Mouse (Mus musculus) heart, embryonic 11.5 days (tissue): ENCODE data around the gene Chil1. TPM values are rescaled to one million over a fixed set of nuclear protein-coding genes. Genes with fewer than 3 reads are reported as not detected.

Experiments
- ATAC-seq: fragments of 200-750 bp; cut with Nextera tagmentation; replicated peaks from 2 replicates; pipeline ENCODE4 v1.8.0; 2017; ENCODE audit warnings: moderate library complexity; ENCODE audit not compliant: insufficient number of reproducible peaks, low FRiP score, low TSS enrichment
- H3K27ac ChIP-seq: fragments of 300-500 bp; sonication (generic); 2 replicates; pipeline ENCODE4 v1.5.1; 2014; ENCODE audit warnings: mild to moderate bottlenecking, low read depth, low read length
- H3K27me3 ChIP-seq: fragments of 300-500 bp; sonication (generic); 2 replicates; pipeline ENCODE4 v1.6.1; 2014; ENCODE audit warnings: mild to moderate bottlenecking, low read length, mixed read lengths; ENCODE audit not compliant: control insufficient read depth, insufficient read depth
- H3K36me3 ChIP-seq: fragments of 300-500 bp; sonication (generic); 2 replicates; pipeline ENCODE4 v1.6.1; 2014; ENCODE audit warnings: mild to moderate bottlenecking, low read length, moderate library complexity, mixed read lengths; ENCODE audit not compliant: control insufficient read depth, insufficient read depth
- H3K4me1 ChIP-seq: fragments of 300-500 bp; sonication (generic); 2 replicates; pipeline ENCODE4 v1.6.1; 2014; ENCODE audit warnings: low read length; ENCODE audit not compliant: control insufficient read depth, insufficient read depth
- H3K4me2 ChIP-seq: fragments of 300-500 bp; sonication (generic); 2 replicates; pipeline ENCODE4 v1.6.1; 2014; ENCODE audit warnings: mild to moderate bottlenecking, moderate library complexity
- H3K4me3 ChIP-seq: fragments of 300-500 bp; sonication (generic); 2 replicates; pipeline ENCODE4 v1.5.1; 2014; ENCODE audit warnings: low read depth, low read length
- H3K9ac ChIP-seq: fragments of 300-500 bp; sonication (generic); 2 replicates; pipeline ENCODE4 v1.6.1; 2014; ENCODE audit warnings: mild to moderate bottlenecking, low read depth, low read length, moderate library complexity
- H3K9me3 ChIP-seq: fragments of 300-500 bp; sonication (generic); replicated peaks from 2 replicates; pipeline ENCODE4 v1.6.1; 2016; ENCODE audit warnings: low read length; ENCODE audit not compliant: control insufficient read depth
- WGBS: fragments of 180-500 bp; shearing (Covaris S2); extraction: QIAGEN DNeasy Blood & Tissue Kit; methylation state at CpG from one replicate; pipeline ENCODE4 v1.1.7; 2014; ENCODE audit not compliant: insufficient replicate concordance; 5-methylcytosine and 5-hydroxymethylcytosine counted together
- polyA plus RNA-seq: library from polyadenylated mRNA; unstranded; fragments of >200 nt; fragmentation: Nextera tagmentation; extraction: Ambion mirVana; gene quantifications from 2 replicates; pipeline ENCODE4 v1.2.1, GENCODE M21; 2014

The Chil1 gene
- polyA plus RNA-seq, 1 experiment from 2014 or later = 1.9 TPM

DNA sequence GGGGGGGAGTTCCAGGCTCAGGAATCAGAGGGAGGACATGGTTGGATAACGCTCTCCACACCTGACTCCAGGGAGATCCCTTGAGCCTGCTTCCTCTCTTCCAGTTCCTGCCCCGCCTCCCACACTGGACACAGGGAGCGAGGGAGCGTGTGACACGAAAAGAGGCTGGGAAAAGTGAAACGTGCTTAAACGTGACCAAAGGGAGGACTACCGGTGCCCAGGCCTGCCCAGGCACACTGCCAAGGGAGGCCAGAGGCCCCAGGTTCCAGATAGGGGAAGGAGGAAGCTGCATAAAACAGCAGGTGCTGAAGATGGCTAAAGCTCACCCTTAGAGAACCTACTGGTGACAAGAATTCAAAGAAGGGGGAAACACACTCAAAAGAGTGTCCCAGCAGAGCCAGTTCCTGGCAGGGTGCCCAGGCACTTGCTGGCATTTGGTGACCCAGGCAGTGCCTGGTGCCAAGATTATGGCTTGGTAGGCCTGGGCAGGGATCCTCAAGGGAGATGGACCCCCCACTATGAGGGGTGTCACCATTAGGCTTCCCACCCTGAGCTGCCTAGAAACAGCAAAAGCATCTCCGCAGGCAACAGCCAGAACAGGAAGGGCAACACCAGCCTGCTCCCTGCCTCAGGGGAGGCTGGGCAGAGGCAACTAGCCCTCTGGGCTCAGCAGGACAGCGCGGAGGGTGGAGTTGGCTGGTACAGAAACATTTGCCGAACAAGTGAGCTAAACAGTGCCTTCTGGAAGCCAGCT lies 51.0 kb downstream of the Chil1 start:
- H3K4me2 ChIP-seq = peak overlapping the region; percentile 82
- H3K36me3 ChIP-seq = no peaks in the 10 kb centered on the region
- no peak overlapping the region for H3K4me3 ChIP-seq
- WGBS = 46% methylated on average over 12 of the region's 12 CpGs
- peaks cover 35% of the 10 kb centered on the region for H3K27me3 ChIP-seq
- peak overlapping the region; percentile 34; the same call in 1 of the 2 replicates for H3K9ac ChIP-seq
- H3K4me1 ChIP-seq = peaks cover 36% of the 10 kb centered on the region
- no peak overlapping the region for H3K27ac ChIP-seq
- H3K9me3 ChIP-seq = no peaks in the 10 kb centered on the region
- 0 out of 2 replicates have a peak, but pooled peaks have one; percentile 1 for ATAC-seq

DNA sequence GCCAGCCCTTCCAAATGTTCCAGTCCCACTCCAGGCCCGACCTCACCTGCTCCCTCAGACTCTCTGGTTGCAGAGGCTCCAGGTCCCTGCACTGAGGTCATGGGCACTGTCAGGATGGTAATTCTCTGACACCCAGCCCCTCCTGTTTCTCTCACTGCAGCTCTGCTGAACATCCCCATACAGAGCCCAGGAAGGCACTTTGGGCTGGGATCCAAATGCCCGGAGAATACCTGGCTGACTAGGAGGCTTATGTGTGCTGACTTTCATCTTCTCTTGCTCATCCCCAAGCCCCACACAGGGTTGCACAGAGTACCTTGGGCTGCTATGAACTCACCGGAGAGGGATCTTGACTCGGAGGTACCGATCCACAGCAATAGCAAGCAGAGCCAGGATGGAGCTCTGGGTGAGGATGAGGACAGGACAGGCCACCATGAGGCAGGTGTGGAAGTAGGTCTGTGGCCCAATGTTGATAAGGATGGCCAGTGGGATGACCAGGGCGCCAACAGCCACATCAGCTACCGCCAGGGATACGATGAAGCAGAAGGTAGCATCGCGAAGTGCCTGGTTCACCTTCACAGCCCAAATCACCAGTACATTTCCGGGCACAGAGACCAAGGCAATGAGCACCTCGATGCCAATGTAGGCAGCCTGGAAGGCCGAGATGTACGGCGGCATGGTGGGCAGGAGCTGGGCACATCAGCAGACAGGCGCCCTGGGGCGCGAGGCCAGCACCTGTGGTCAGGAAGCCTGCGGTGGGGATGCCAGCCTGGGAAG lies 51.9 kb downstream of the Chil1 start:
- WGBS = 44% methylated on average over 19 of the region's 19 CpGs
- H3K9ac ChIP-seq = peak overlapping the region; percentile 22; the same call in 1 of the 2 replicates
- peak overlapping the region; percentile 44 for H3K4me3 ChIP-seq
- H3K36me3 ChIP-seq = no peaks in the 10 kb centered on the region
- peaks cover 35% of the 10 kb centered on the region for H3K27me3 ChIP-seq
- no peaks in the 10 kb centered on the region for H3K9me3 ChIP-seq
- peaks cover 36% of the 10 kb centered on the region for H3K4me1 ChIP-seq
- H3K27ac ChIP-seq = no peak overlapping the region
- no peak for ATAC-seq
- H3K4me2 ChIP-seq = peak overlapping the region; percentile 82

DNA sequence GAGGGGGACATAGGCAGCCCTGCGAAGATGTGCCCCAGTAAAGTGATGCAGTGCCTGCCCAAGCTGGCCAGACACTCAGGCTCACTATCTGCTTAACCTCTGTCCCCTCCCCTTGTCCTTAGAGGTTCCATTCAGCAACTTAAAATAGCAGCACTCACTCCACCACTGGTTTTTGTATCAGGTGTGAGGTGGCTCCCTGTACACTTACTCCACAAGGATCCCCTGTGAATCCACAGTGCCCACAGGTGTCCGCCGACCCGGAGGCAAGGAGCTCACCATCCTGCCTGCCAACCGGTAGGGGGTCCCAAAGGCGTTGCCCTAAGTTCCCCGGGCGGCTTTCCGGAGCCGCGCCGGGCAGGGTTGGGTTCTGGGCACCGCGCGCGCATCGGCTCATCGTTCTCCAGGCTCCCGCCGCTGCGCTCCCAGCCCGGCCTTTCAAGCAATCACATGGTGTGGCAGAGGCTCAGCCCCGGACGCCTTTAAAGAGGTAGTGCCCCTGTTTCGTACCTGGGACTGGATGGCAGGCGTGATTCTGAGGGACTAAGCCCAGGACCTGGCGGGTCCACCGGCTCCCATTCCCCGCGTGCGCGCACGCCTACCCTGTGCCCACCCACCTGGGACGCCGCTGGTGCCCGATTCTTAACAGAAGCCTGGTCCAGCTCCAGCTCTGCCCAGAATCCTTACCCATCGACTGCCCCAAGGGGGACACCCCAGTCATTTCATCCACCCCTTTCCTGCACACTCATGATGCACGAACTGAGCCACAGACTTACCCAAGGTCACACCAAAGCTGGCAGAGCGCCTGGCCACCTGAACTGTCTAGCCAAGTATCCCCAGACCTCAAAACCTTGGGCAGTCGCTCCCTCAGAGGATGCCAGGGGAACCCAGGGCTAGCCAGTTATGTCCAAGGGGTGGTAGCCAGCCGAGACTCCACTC lies 52.7 kb downstream of the Chil1 start:
- no peaks in the 10 kb centered on the region for H3K36me3 ChIP-seq
- H3K4me1 ChIP-seq = peaks cover 42% of the 10 kb centered on the region
- 0 out of 2 replicates have a peak, but pooled peaks have one; percentile 28 for ATAC-seq

DNA sequence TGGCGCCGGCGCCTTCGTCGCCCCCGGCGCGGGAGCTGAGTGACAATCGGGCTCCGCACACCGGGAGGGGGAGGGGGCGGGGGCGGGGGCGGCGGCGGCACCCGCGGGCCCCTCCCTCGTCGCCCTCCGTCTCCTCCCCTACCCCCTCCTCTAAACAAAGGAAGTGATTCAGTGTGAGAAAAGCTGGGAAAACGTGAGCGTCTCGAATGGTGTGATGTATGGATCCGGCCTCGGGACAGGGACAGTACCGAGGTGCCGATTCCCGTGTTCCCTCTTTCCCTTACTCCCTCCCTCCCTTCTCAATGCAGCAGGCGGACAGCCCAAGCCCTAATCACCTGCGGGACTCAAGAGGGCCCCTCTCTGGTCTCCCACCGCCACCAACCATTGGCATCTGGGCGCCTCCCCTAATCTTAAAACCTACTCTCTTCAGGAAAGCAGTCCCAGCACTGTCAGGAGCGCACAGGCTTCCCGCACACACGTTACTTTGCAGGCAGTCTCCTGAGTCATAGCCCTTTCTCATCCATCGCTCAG lies 53.5 kb downstream of the Chil1 start, which contains the start of gene Adora1:
TSS of gene Adora1 (minus strand) at position 41 of the 531 bp plus-strand sequence.
- WGBS = under 1% methylated on average over 37 of the region's 37 CpGs
- H3K4me3 ChIP-seq = peak within 1 kb of the TSS; percentile 44
- H3K36me3 ChIP-seq = no peaks in the 10 kb centered on the region
- no peak for ATAC-seq
- peak within 1 kb of the TSS; percentile 62 for H3K9ac ChIP-seq
- peaks cover 44% of the 10 kb centered on the region for H3K4me1 ChIP-seq
- H3K27ac ChIP-seq = no peak within 1 kb of the TSS
- no peaks in the 10 kb centered on the region for H3K9me3 ChIP-seq
- peaks cover 35% of the 10 kb centered on the region for H3K27me3 ChIP-seq
- peak within 1 kb of the TSS; percentile 82 for H3K4me2 ChIP-seq

More for the DNA sequence above, 52.7 kb downstream of the Chil1 start:
- peak overlapping the region; percentile 62 for H3K9ac ChIP-seq
- no peak overlapping the region for H3K27ac ChIP-seq
- H3K27me3 ChIP-seq = peaks cover 35% of the 10 kb centered on the region
- WGBS = 1% methylated on average over 39 of the region's 41 CpGs
- no peaks in the 10 kb centered on the region for H3K9me3 ChIP-seq
- peak overlapping the region; percentile 44 for H3K4me3 ChIP-seq
- peak overlapping the region; percentile 82 for H3K4me2 ChIP-seq

DNA sequence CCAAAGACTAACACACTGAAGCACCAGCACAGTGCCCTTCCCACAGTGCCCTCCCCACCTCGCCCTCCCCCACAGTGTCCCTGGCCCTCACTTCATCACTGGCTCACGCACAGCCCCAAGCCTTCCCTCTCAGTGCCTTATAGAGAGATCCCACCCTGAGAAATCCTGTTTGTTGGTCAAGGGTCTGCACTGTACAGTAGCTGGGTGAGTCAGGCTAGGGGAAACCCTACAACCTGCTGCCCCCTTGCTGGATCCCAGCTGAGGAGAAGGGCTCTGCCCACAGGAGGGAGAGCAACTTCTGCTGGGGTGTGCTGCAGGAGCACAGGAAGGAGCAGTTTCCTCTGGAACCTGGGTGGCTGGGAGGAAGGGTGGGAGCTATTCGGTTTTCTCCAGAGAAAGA lies 54.2 kb downstream of the Chil1 start:
- H3K4me1 ChIP-seq = peaks cover 44% of the 10 kb centered on the region
- ATAC-seq = no peak
- H3K9ac ChIP-seq = no peak overlapping the region
- no peaks in the 10 kb centered on the region for H3K9me3 ChIP-seq
- H3K4me2 ChIP-seq = peak overlapping the region; percentile 82
- no peak overlapping the region for H3K27ac ChIP-seq
- H3K4me3 ChIP-seq = no peak overlapping the region
- H3K36me3 ChIP-seq = no peaks in the 10 kb centered on the region
- H3K27me3 ChIP-seq = peaks cover 35% of the 10 kb centered on the region
- WGBS = 33% methylated on average over 3 of the region's 3 CpGs

DNA sequence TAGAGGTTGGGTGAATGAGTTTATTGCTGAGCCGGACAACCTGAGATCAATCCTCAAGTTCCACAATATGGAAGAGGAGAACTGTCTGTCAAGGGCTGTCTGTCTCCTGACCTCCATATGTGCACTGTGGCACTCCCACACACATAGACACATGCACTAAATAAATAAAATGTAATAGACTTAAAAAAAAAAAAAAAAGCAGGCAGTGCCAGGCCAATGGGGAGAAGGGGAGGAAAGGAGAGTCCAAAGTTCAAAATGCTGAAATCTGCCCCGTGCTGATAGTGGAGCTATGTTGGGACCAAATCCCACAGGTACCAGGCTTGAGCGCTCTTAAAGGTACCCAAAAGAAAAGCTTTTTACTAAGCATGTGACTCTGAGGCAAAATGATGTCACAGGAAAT lies 55.5 kb downstream of the Chil1 start:
- no peak overlapping the region for H3K4me3 ChIP-seq
- no peak for ATAC-seq

More for the DNA sequence above, 55.5 kb downstream of the Chil1 start:
- peaks cover 40% of the 10 kb centered on the region for H3K4me1 ChIP-seq
- 81% methylated on average over 3 of the region's 3 CpGs for WGBS
- H3K4me2 ChIP-seq = no peak overlapping the region
- H3K9ac ChIP-seq = no peak overlapping the region
- no peaks in the 10 kb centered on the region for H3K9me3 ChIP-seq
- peaks cover 35% of the 10 kb centered on the region for H3K27me3 ChIP-seq
- H3K27ac ChIP-seq = no peak overlapping the region
- H3K36me3 ChIP-seq = no peaks in the 10 kb centered on the region
